In genomic region chrX:101268755-101269124, GRCm38 (mm10) we compare ENCODE assay signal across 14 mouse cellular contexts. TPM values are rescaled to one million over a fixed set of nuclear protein-coding genes. Genes with fewer than 3 reads are reported as not detected.
DNase-seq lines count a peak whose midpoint lies in the region; ATAC-seq and TF ChIP-seq lines count a peak whose summit lies in the region.
"Had no signal": no experiment of that assay in that cellular context is flagged by ENCODE, and none has a peak within 500 bp of the region (broad histone marks: within the 10 kb centered on the region; RNA-seq: fewer than 3 reads in every experiment).

TSS of gene Gm20489 (minus strand) at chrX:101269023.

- no peak within 1 kb of the TSS for H3K9ac ChIP-seq in heart, embryonic 15.5 days
- no peak within 1 kb of the TSS for H3K9ac ChIP-seq in ES-Bruce4 (ENCODE audit: low read depth, poor library complexity, severe bottlenecking)
- no peak within 1 kb of the TSS for H3K9ac ChIP-seq in liver, embryonic 12.5 days
- no peak within 1 kb of the TSS for H3K9ac ChIP-seq in forebrain, embryonic 16.5 days (replicated peaks; ENCODE audit: low read depth, low read length)
- H3K9ac ChIP-seq: embryonic facial prominence, embryonic 12.5 days; forebrain, embryonic 15.5 days had no signal

- ATAC-seq in heart, embryonic 15.5 days (replicated peaks; ENCODE audit: insufficient number of reproducible peaks, insufficient read depth, low FRiP score, low read depth) = no peak
- no peak for ATAC-seq in liver, embryonic 12.5 days
- ATAC-seq in forebrain, embryonic 16.5 days = no peak
- ATAC-seq: forebrain, embryonic 15.5 days had no signal

- TF ChIP-seq POLR2A in ES-Bruce4 (IDR thresholded peaks at IDR 0.05; ENCODE audit: insufficient read depth, low read length) = no peak

- H3K27ac ChIP-seq in heart, embryonic 15.5 days = no peak within 1 kb of the TSS
- H3K27ac ChIP-seq in ES-Bruce4 (ENCODE audit: insufficient read depth, low read length) = no peak within 1 kb of the TSS
- no peak within 1 kb of the TSS for H3K27ac ChIP-seq in liver, embryonic 12.5 days
- H3K27ac ChIP-seq in forebrain, embryonic 16.5 days (ENCODE audit: low read length) = no peak within 1 kb of the TSS
- H3K27ac ChIP-seq: embryonic facial prominence, embryonic 12.5 days; forebrain, embryonic 15.5 days had no signal

- peak within 1 kb of the TSS; percentile 21; the same call in 1 of the 2 replicates for H3K4me3 ChIP-seq in heart, embryonic 15.5 days
- peak within 1 kb of the TSS; percentile 14; the same call in 1 of the 2 replicates for H3K4me3 ChIP-seq in ES-Bruce4 (ENCODE audit: low read depth, low read length)
- 0 out of 2 replicates have a peak within 1 kb of the TSS, but pooled peaks have one; percentile 7 for H3K4me3 ChIP-seq in liver, embryonic 12.5 days
- H3K4me3 ChIP-seq in forebrain, embryonic 16.5 days (replicated peaks; ENCODE audit: low read length) = no peak within 1 kb of the TSS
- H3K4me3 ChIP-seq: embryonic facial prominence, embryonic 12.5 days; forebrain, embryonic 15.5 days had no signal

- H3K4me1 ChIP-seq in heart, embryonic 15.5 days (replicated peaks) = no peaks in the 10 kb centered on the region
- no peaks in the 10 kb centered on the region for H3K4me1 ChIP-seq in ES-Bruce4 (ENCODE audit: control insufficient read depth, insufficient read depth, low read length)
- peaks cover 39% of the 10 kb centered on the region for H3K4me1 ChIP-seq in liver, embryonic 12.5 days
- H3K4me1 ChIP-seq in forebrain, embryonic 16.5 days (replicated peaks; ENCODE audit: control insufficient read depth, insufficient read depth, low read length) = no peaks in the 10 kb centered on the region
- H3K4me1 ChIP-seq: embryonic facial prominence, embryonic 12.5 days had no signal

- no peaks in the 10 kb centered on the region for H3K36me3 ChIP-seq in heart, embryonic 15.5 days
- no peaks in the 10 kb centered on the region for H3K36me3 ChIP-seq in ES-Bruce4 (ENCODE audit: control insufficient read depth, insufficient read depth, low read length, poor library complexity, severe bottlenecking)
- no peaks in the 10 kb centered on the region for H3K36me3 ChIP-seq in liver, embryonic 12.5 days
- H3K36me3 ChIP-seq in forebrain, embryonic 16.5 days (ENCODE audit: control insufficient read depth, insufficient read depth) = no peaks in the 10 kb centered on the region
- H3K36me3 ChIP-seq: embryonic facial prominence, embryonic 12.5 days; forebrain, embryonic 15.5 days had no signal

- no peak for TF ChIP-seq CTCF in ES-Bruce4 (IDR thresholded peaks at IDR 0.05; ENCODE audit: low read depth, low read length)

- 47% methylated on average over 3 of the region's 3 CpGs for WGBS in heart, embryonic 15.5 days
- WGBS in liver, embryonic 12.5 days (ENCODE audit: insufficient replicate concordance) = 25% methylated on average over 3 of the region's 3 CpGs
- WGBS in forebrain, embryonic 16.5 days = 69% methylated on average over 3 of the region's 3 CpGs

- peak within 1 kb of the TSS; percentile 15; the same call in 1 of the 2 replicates for H3K4me2 ChIP-seq in heart, embryonic 15.5 days
- H3K4me2 ChIP-seq in liver, embryonic 12.5 days = peak within 1 kb of the TSS; percentile 32
- no peak within 1 kb of the TSS for H3K4me2 ChIP-seq in forebrain, embryonic 16.5 days (ENCODE audit: low read length)
- H3K4me2 ChIP-seq: embryonic facial prominence, embryonic 12.5 days; forebrain, embryonic 15.5 days had no signal

- TF ChIP-seq EP300 in ES-Bruce4 (IDR thresholded peaks at IDR 0.05; ENCODE audit: insufficient read depth, low read depth, low read length) = no peak

- H3K27me3 ChIP-seq in heart, embryonic 15.5 days = no peaks in the 10 kb centered on the region
- no peaks in the 10 kb centered on the region for H3K27me3 ChIP-seq in ES-Bruce4 (ENCODE audit: control insufficient read depth, insufficient read depth, low read length, poor library complexity, severe bottlenecking)
- peaks cover 30% of the 10 kb centered on the region for H3K27me3 ChIP-seq in liver, embryonic 12.5 days (replicated peaks)
- H3K27me3 ChIP-seq in forebrain, embryonic 16.5 days (replicated peaks; ENCODE audit: control insufficient read depth, insufficient read depth, low read length) = no peaks in the 10 kb centered on the region
- H3K27me3 ChIP-seq: forebrain, embryonic 15.5 days had no signal

- no peaks in the 10 kb centered on the region for H3K9me3 ChIP-seq in heart, embryonic 15.5 days (replicated peaks)
- no peaks in the 10 kb centered on the region for H3K9me3 ChIP-seq in ES-Bruce4 (replicated peaks; ENCODE audit: control insufficient read depth, insufficient read depth, low read length, poor library complexity, severe bottlenecking)
- no peaks in the 10 kb centered on the region for H3K9me3 ChIP-seq in liver, embryonic 12.5 days (replicated peaks)
- no peaks in the 10 kb centered on the region for H3K9me3 ChIP-seq in forebrain, embryonic 16.5 days (ENCODE audit: control insufficient read depth, low read length)
- H3K9me3 ChIP-seq: embryonic facial prominence, embryonic 12.5 days; forebrain, embryonic 15.5 days had no signal

- DNase-seq in heart, adult 9 months (ENCODE audit: low spot score in 2 of 2) = no peak
- DNase-seq in CD4-positive helper T cell, adult 2 months (ENCODE audit: low read depth, low spot score) = peak; percentile 35
- DNase-seq in adrenal gland, postnatal 4 days (ENCODE audit: low spot score in 2 of 2) = no peak
- DNase-seq in adrenal gland, adult 8-10 months = no peak
- DNase-seq: cerebellum, postnatal 14 days; gastrocnemius, postnatal 36 days had no signal

RNA-seq across cellular contexts. Expression of gene Gm20489, which starts in this region (rescaled TPM):
- not detected in 2 replicates for polyA plus RNA-seq in heart, embryonic 15.5 days (2015; fragmentation: Nextera tagmentation; extraction: Ambion mirVana)
- not detected in 2 replicates for polyA plus RNA-seq in ES-Bruce4 (2011; ENCODE audit: insufficient read depth, insufficient read length, low read depth, missing spikeins)
- polyA plus RNA-seq in liver, embryonic 12.5 days (2016; fragmentation: Nextera tagmentation; extraction: Ambion mirVana) = not detected in 2 replicates
- polyA plus RNA-seq in forebrain, embryonic 16.5 days (2015; fragmentation: Nextera tagmentation; extraction: Ambion mirVana) = not detected in 2 replicates
- total RNA-seq in adrenal gland, postnatal 4 days (2021) = not detected
- 1 to 10 TPM in 1 of 4 experiments, not detected in 3; 1.2 TPM for total RNA-seq in adrenal gland, adult 8-10 months (2022)
- total RNA-seq: gastrocnemius, postnatal 36 days; left cerebral cortex, postnatal 10 days had no signal
- polyA plus RNA-seq: brain, embryonic 14.5 days; embryonic facial prominence, embryonic 12.5 days; forebrain, embryonic 15.5 days had no signal
